Mouse (Mus musculus) liver, postnatal 0 days (tissue): Measurements from ENCODE around the gene Gm8011. TPM values are rescaled to one million over a fixed set of nuclear protein-coding genes. Genes with fewer than 3 reads are reported as not detected.
"Not testable (repeated sequence)": the region's sequence is repeated elsewhere in the genome, so short reads cannot be mapped to it uniquely, and the experiment has no call there.

Experiments used
- ATAC-seq: fragments of 200-750 bp; cut with Nextera tagmentation; 2 replicates; pipeline ENCODE4 v1.8.0; 2017; ENCODE audit warnings: mild to moderate bottlenecking, moderate library complexity
- DNase-seq: peaks from one replicate; pipeline ENCODE4 v3.0.0-alpha.2; 2016
- H3K27ac ChIP-seq: fragments of 300-500 bp; sonication (generic); 2 replicates; pipeline ENCODE4 v1.5.1; 2014; ENCODE audit warnings: antibody characterized with exemption, moderate library complexity, mild to moderate bottlenecking, low read depth
- H3K27me3 ChIP-seq: fragments of 300-500 bp; sonication (generic); 2 replicates; pipeline ENCODE4 v1.6.1; 2014; ENCODE audit warnings: low read length, control low read depth, mixed read lengths; ENCODE audit not compliant: insufficient read depth
- H3K36me3 ChIP-seq: fragments of 300-500 bp; sonication (generic); replicated peaks from 2 replicates; pipeline ENCODE4 v1.6.1; 2014; ENCODE audit warnings: mild to moderate bottlenecking, control low read depth, low read length, moderate library complexity, mixed read lengths; ENCODE audit not compliant: insufficient read depth
- H3K4me1 ChIP-seq: fragments of 300-500 bp; sonication (generic); 2 replicates; pipeline ENCODE4 v1.6.1; 2014; ENCODE audit warnings: antibody characterized with exemption, mild to moderate bottlenecking, control low read depth; ENCODE audit not compliant: insufficient read depth
- H3K4me2 ChIP-seq: fragments of 300-500 bp; sonication (generic); 2 replicates; pipeline ENCODE4 v1.6.1; 2014; ENCODE audit warnings: low read depth, mild to moderate bottlenecking, low read length, moderate library complexity, mixed read lengths
- H3K4me3 ChIP-seq: fragments of 300-500 bp; sonication (generic); 2 replicates; pipeline ENCODE4 v1.5.1; 2014; ENCODE audit warnings: low read depth, low read length
- H3K9ac ChIP-seq: fragments of 300-500 bp; sonication (generic); replicated peaks from 2 replicates; pipeline ENCODE4 v1.6.1; 2014; ENCODE audit warnings: mild to moderate bottlenecking, moderate library complexity
- H3K9me3 ChIP-seq: fragments of 300-500 bp; sonication (generic); 2 replicates; pipeline ENCODE4 v1.6.1; 2016; ENCODE audit warnings: mild to moderate bottlenecking, control low read depth, low read length, mixed read lengths
- WGBS: fragments of 180-500 bp; shearing (Covaris S2); extraction: QIAGEN DNeasy Blood & Tissue Kit; methylation state at CpG from one replicate; pipeline ENCODE4 v1.1.7; 2014; ENCODE audit not compliant: insufficient replicate concordance; 5-methylcytosine and 5-hydroxymethylcytosine counted together
- polyA plus RNA-seq: library from polyadenylated mRNA; unstranded; fragments of >200 nt; fragmentation: Nextera tagmentation; extraction: Ambion mirVana; gene quantifications from 2 replicates; pipeline ENCODE4 v1.2.1, GENCODE M21; 2015

Gm8011 gene
- polyA plus RNA-seq, result not detected in 2 replicates

DNA sequence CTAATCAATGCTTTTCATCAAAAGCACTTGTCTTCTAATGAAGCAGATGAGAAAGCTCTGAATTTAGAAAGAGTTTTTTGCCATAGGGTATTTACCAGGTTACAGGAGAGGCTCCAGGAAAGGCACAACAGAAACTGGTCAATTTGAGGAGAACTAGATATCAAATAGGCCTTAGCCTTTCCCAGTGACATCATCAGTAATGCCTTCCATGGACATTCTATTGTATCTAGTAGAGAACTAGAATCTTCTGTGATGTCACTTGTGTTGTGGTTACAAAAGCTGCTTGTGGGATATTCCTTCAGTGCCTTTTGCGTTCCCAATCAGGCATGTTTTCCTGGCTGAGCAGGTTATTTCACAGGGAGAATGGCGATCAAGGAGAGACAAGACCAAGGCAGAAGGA, at the start of gene Gm8011:
Gm8011 (plus strand) TSS at position 301 of the 400 bp plus-strand sequence.
- not testable (repeated sequence) for H3K4me2 ChIP-seq, H3K9ac ChIP-seq, DNase-seq, H3K36me3 ChIP-seq, H3K4me1 ChIP-seq, H3K27me3 ChIP-seq, H3K9me3 ChIP-seq, ATAC-seq, H3K4me3 ChIP-seq, H3K27ac ChIP-seq
- 39% methylated on average over 2 of the region's 2 CpGs for WGBS

DNA sequence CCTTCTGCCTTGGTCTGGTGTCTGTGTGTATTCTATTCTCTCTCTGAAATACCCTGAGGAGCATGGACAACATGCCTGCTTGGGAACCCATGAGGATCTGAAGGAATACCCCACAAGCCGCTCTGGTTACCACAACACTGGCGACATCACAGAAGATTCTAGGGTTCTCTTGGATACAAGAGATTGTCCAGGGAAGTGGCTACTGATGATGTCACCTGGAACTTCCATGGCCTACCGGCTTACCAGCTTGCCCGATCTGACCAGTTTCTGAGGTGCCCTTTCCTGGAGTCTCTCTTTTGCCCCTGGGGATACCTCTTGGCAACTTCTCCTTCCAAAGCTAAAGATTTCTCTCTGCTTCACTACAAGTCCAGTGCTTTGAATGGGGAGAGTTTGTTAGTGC, 24.1 kb upstream of the Gm8011 start, which contains the start of gene Gm8005:
Gm8005 (minus strand) TSS at position 101 of the 400 bp plus-strand sequence.
- not testable (repeated sequence) for H3K9me3 ChIP-seq, H3K27ac ChIP-seq, H3K4me2 ChIP-seq, DNase-seq, H3K36me3 ChIP-seq, H3K9ac ChIP-seq, H3K4me3 ChIP-seq, H3K27me3 ChIP-seq, H3K4me1 ChIP-seq, ATAC-seq
- WGBS, result 87% methylated on average over 2 of the region's 4 CpGs

DNA sequence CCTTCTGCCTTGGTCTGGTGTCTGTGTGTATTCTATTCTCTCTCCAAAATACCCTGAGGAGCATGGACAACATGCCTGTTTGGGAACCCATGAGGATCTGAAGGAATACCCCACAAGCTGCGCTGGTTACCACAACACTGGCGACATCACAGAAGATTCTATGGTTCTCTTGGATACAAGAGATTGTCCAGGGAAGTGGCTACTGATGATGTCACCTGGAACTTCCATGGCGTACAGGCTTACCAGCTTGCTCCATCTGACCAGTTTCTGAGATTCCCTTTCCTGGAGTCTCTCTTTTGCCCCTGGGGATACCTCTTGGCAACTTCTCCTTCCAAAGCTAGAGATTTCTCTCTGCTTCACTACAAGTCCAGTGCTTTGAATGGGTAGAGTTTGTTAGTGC, 38.6 kb downstream of the Gm8011 start, which contains the start of gene Gm8020:
Gm8020 (minus strand) TSS at position 101 of the 400 bp plus-strand sequence.
- not testable (repeated sequence) for H3K27ac ChIP-seq, H3K27me3 ChIP-seq, H3K9me3 ChIP-seq, H3K4me1 ChIP-seq, DNase-seq, H3K4me2 ChIP-seq, H3K9ac ChIP-seq, H3K36me3 ChIP-seq, H3K4me3 ChIP-seq, ATAC-seq
- no CpG with 5 or more reads among the region's 3 CpGs for WGBS

Other genes with a start within 250 kb of the Gm8011 start
- not detected in 2 replicates for gene Gm17026, start 203.8 kb upstream of the Gm8011 start, polyA plus RNA-seq
- not detected in 2 replicates for gene Gm9611, start 166.5 kb upstream of the Gm8011 start, polyA plus RNA-seq
- not detected in 2 replicates for gene Gm7995, start 153.7 kb upstream of the Gm8011 start, polyA plus RNA-seq
- gene Gm8005, start 24.2 kb upstream of the Gm8011 start, polyA plus RNA-seq, result not detected in 2 replicates
- not detected in 2 replicates for gene Gm8020, start 38.5 kb downstream of the Gm8011 start, polyA plus RNA-seq
- gene Gm8024, start 60.4 kb downstream of the Gm8011 start, polyA plus RNA-seq, result not detected in 2 replicates
- gene Gm17124, start 136.0 kb downstream of the Gm8011 start, polyA plus RNA-seq, result not detected in 2 replicates
- gene Gm3633, start 178.0 kb downstream of the Gm8011 start, polyA plus RNA-seq, result not detected in 2 replicates
- not detected in 2 replicates for gene Gm10378, start 192.1 kb downstream of the Gm8011 start, polyA plus RNA-seq